Mouse (Mus musculus) adrenal gland, adult (tissue): ENCODE results near the gene Gm9999.
A peak's percentile ranks its signal among the peaks of the same experiment; 100 is the strongest.
"Not testable (repeated sequence)": the region's sequence is repeated elsewhere in the genome, so short reads cannot be mapped to it uniquely, and the experiment has no call there.

ENCODE experiments used
- DNase-seq, 2 experiments: peaks; one replicate each; pipeline ENCODE4 v3.0.0; 2022 to 2023; ENCODE audit warnings: low spot score in 1 of 2; ENCODE audit not compliant: inconsistent age in 2 of 2

Gene Gm9999

GRCm38 (mm10) chr7:47025429-47025828, 42.0 kb downstream of the Gm9999 start:
- DNase-seq, result no peak

- not testable (repeated sequence) for DNase-seq
These were observed 43.5 kb downstream of the Gm9999 start for GRCm38 (mm10) chr7:47026899-47027298.

- DNase-seq, result peak in 1 of 2 experiments; percentile 46
These were observed 44.1 kb downstream of the Gm9999 start for GRCm38 (mm10) chr7:47027520-47027919.

- no peak for DNase-seq
These were observed 47.3 kb downstream of the Gm9999 start for GRCm38 (mm10) chr7:47030517-47031193.

GRCm38 (mm10) chr7:47031371-47031770, 48.0 kb downstream of the Gm9999 start:
- no peak for DNase-seq

GRCm38 (mm10) chr7:47034785-47035384, 51.5 kb downstream of the Gm9999 start:
- DNase-seq, result no peak

- DNase-seq, result no peak
These were observed 52.0 kb downstream of the Gm9999 start for GRCm38 (mm10) chr7:47035426-47035825.
